Mouse (Mus musculus) G1E (cell line): ENCODE results near the gene Trp53bp1.

ENCODE experiments used
- CTCF ChIP-seq: IDR thresholded peaks from 2 replicates; pipeline ENCODE4 v1.5.1; 2012; ENCODE audit warnings: low read depth, low read length, inconsistent platforms, mixed read lengths
- GATA1 ChIP-seq: IDR thresholded peaks from 2 replicates; pipeline ENCODE4 v1.6.1; 2012; ENCODE audit warnings: borderline replicate concordance, low read length, inconsistent platforms, mixed read lengths
- GATA2 ChIP-seq: IDR thresholded peaks from 2 replicates; pipeline ENCODE4 v1.6.1; 2012; ENCODE audit warnings: low read depth, low read length, inconsistent platforms, borderline replicate concordance
- POLR2AphosphoS5 ChIP-seq: IDR thresholded peaks from 2 replicates; pipeline ENCODE4 v1.6.1; 2012; ENCODE audit warnings: low read depth, low read length, inconsistent platforms; ENCODE audit not compliant: insufficient replicate concordance
- TAL1 ChIP-seq: conservative IDR thresholded peaks from 2 replicates; pipeline ENCODE4 v1.6.1; 2012; ENCODE audit warnings: low read depth, low read length, inconsistent platforms, mixed read lengths

GRCm38 (mm10) chr2:121169173-121169572 lies 102.0 kb downstream of the Trp53bp1 start:
- TF ChIP-seq CTCF (no peak), POLR2AphosphoS5 (no peak), TAL1 (no peak), GATA1 (no peak), GATA2 (no peak)
